ENCODE assay signal across 9 mouse cellular contexts in genomic region chr4:148846203-148846602, GRCm38 (mm10). TPM values are rescaled to one million over a fixed set of nuclear protein-coding genes. Genes with fewer than 3 reads are reported as not detected.
DNase-seq lines count a peak whose midpoint lies in the region; ATAC-seq lines count a peak whose summit lies in the region.
"Had no signal": no experiment of that assay in that cellular context is flagged by ENCODE, and none has a peak within 500 bp of the region (broad histone marks: within the 10 kb centered on the region; RNA-seq: fewer than 3 reads in every experiment).

No protein-coding gene starts in this region.

- H3K4me3 ChIP-seq in heart, embryonic 15.5 days, result no peak overlapping the region
- H3K4me3 ChIP-seq: liver, embryonic 15.5 days had no signal

- 33% methylated on average over 8 of the region's 9 CpGs for WGBS in heart, embryonic 15.5 days

- ATAC-seq in heart, embryonic 15.5 days (replicated peaks; ENCODE audit: insufficient number of reproducible peaks, insufficient read depth, low FRiP score, low read depth), result peak; percentile 44; the same call in 1 of the 2 replicates
- no peak for ATAC-seq in CD4-positive, CD25-positive, alpha-beta regulatory T cell, adult 4 months

- H3K9ac ChIP-seq in heart, embryonic 15.5 days, result no peak overlapping the region
- H3K9ac ChIP-seq: liver, embryonic 15.5 days had no signal

- no peaks in the 10 kb centered on the region for H3K9me3 ChIP-seq in heart, embryonic 15.5 days (replicated peaks)
- H3K9me3 ChIP-seq: liver, embryonic 15.5 days had no signal

- H3K4me2 ChIP-seq in heart, embryonic 15.5 days, result 0 out of 2 replicates have a peak overlapping the region, but pooled peaks have one; percentile 22
- H3K4me2 ChIP-seq: liver, embryonic 15.5 days had no signal

- no peaks in the 10 kb centered on the region for H3K27me3 ChIP-seq in heart, embryonic 15.5 days

- H3K27ac ChIP-seq in heart, embryonic 15.5 days, result 0 out of 2 replicates have a peak overlapping the region, but pooled peaks have one; percentile 8
- H3K27ac ChIP-seq: liver, embryonic 15.5 days had no signal

- DNase-seq in layer of hippocampus, adult 11-12 months (ENCODE audit: low spot score), result peak; percentile 47
- DNase-seq in layer of hippocampus, adult 9-10 months (ENCODE audit: low spot score), result no peak
- DNase-seq in cerebellum, postnatal 36 days, result peak; percentile 20 to 21
- peak; percentile 11 for DNase-seq in layer of hippocampus, adult 9-11 months
- peak; percentile 75 to 82 for DNase-seq in lung, postnatal 4 days
- DNase-seq in spleen, postnatal 14 days (ENCODE audit: low spot score in 2 of 2), result no peak

- peaks cover 43% of the 10 kb centered on the region for H3K4me1 ChIP-seq in heart, embryonic 15.5 days (replicated peaks)
- H3K4me1 ChIP-seq: liver, embryonic 15.5 days had no signal

- no peaks in the 10 kb centered on the region for H3K36me3 ChIP-seq in heart, embryonic 15.5 days
- H3K36me3 ChIP-seq: liver, embryonic 15.5 days had no signal

RNA-seq across cellular contexts. Expression of gene Casz1, which starts 42.0 kb away (rescaled TPM):
- 20.7 and 22.6 TPM in 2 replicates for polyA plus RNA-seq in heart, embryonic 15.5 days (2015; fragmentation: Nextera tagmentation; extraction: Ambion mirVana)
- polyA plus RNA-seq in CD4-positive, CD25-positive, alpha-beta regulatory T cell, adult 4 months (2017; shearing (Covaris generic)), result 1 to 10 TPM; 1.0 to 1.9 TPM

Comparison
In these comparisons a context has a peak if more than half of its experiments do, and no peak if none do; other contexts are left out.
1. DNase-seq: peak in layer of hippocampus, adult 11-12 months (single experiment), cerebellum, postnatal 36 days (2 of 2), layer of hippocampus, adult 9-11 months (single experiment) and lung, postnatal 4 days (2 of 2); none in layer of hippocampus, adult 9-10 months (single experiment) and spleen, postnatal 14 days (0 of 2).